Mouse (Mus musculus) intestine, embryonic 15.5 days (tissue): ENCODE results near the gene Mat2a. TPM values are rescaled to one million over a fixed set of nuclear protein-coding genes. Genes with fewer than 3 reads are reported as not detected.
"Not testable (repeated sequence)": the region's sequence is repeated elsewhere in the genome, so short reads cannot be mapped to it uniquely, and the experiment has no call there.

Experiments
- ATAC-seq: fragments of 200-750 bp; cut with Nextera tagmentation; 2 replicates; pipeline ENCODE4 v1.8.0; 2017; ENCODE audit warnings: moderate TSS enrichment, moderate library complexity
- H3K27ac ChIP-seq: fragments of 300-500 bp; sonication (generic); 2 replicates; pipeline ENCODE4 v1.5.1; 2015; ENCODE audit warnings: mild to moderate bottlenecking, inconsistent platforms
- H3K27me3 ChIP-seq: fragments of 300-500 bp; sonication (generic); replicated peaks from 2 replicates; pipeline ENCODE4 v1.6.1; 2015; ENCODE audit warnings: inconsistent platforms
- H3K36me3 ChIP-seq: fragments of 300-500 bp; sonication (generic); 2 replicates; pipeline ENCODE4 v1.6.1; 2015; ENCODE audit warnings: inconsistent platforms
- H3K4me1 ChIP-seq: fragments of 300-500 bp; sonication (generic); replicated peaks from 2 replicates; pipeline ENCODE4 v1.6.1; 2015; ENCODE audit warnings: inconsistent platforms
- H3K4me2 ChIP-seq: fragments of 300-500 bp; sonication (generic); replicated peaks from 2 replicates; pipeline ENCODE4 v1.6.1; 2015; ENCODE audit warnings: mild to moderate bottlenecking, inconsistent platforms
- H3K4me3 ChIP-seq: fragments of 300-500 bp; sonication (generic); replicated peaks from 2 replicates; pipeline ENCODE4 v1.5.1; 2015; ENCODE audit warnings: inconsistent platforms
- H3K9ac ChIP-seq: fragments of 300-500 bp; sonication (generic); 2 replicates; pipeline ENCODE4 v1.6.1; 2015; ENCODE audit warnings: inconsistent platforms
- H3K9me3 ChIP-seq: fragments of 300-500 bp; sonication (generic); 2 replicates; pipeline ENCODE4 v1.6.1; 2016; ENCODE audit warnings: inconsistent platforms
- WGBS: fragments of 180-500 bp; shearing (Covaris S2); methylation state at CpG from one replicate; pipeline ENCODE4 v1.1.7; 2015; 5-methylcytosine and 5-hydroxymethylcytosine counted together
- polyA plus RNA-seq: library from polyadenylated mRNA; unstranded; fragments of >200 nt; fragmentation: Nextera tagmentation; extraction: Ambion mirVana; gene quantifications from 2 replicates; pipeline ENCODE4 v1.2.1, GENCODE M21; 2015

Mat2a gene
- polyA plus RNA-seq, 1 experiment from 2014 or later = 308 TPM

- Histone ChIP-seq H3K4me2 (no peak overlapping the region), H3K27me3 (no peaks in the 10 kb centered on the region), H3K4me1 (0 out of 2 replicates have a peak, but pooled peaks cover 4% of the 10 kb centered on the region), H3K9me3 (no peaks in the 10 kb centered on the region), H3K9ac (no peak overlapping the region), H3K36me3 (no peaks in the 10 kb centered on the region), H3K4me3 (no peak overlapping the region), H3K27ac (no peak overlapping the region)
- 74% methylated on average over 2 of the region's 2 CpGs for WGBS
- peak; percentile 39; the same call in 1 of the 2 replicates for ATAC-seq
These were observed 13.0 kb upstream of the Mat2a start for GRCm38 (mm10) chr6:72452329-72452728.

- H3K4me3 ChIP-seq, H3K36me3 ChIP-seq, H3K27me3 ChIP-seq, H3K9ac ChIP-seq, H3K27ac ChIP-seq, H3K4me1 ChIP-seq, H3K9me3 ChIP-seq, H3K4me2 ChIP-seq, ATAC-seq: not testable (repeated sequence)
- WGBS = 78% methylated on average over 2 of the region's 2 CpGs
These were observed 12.4 kb upstream of the Mat2a start for GRCm38 (mm10) chr6:72451778-72452177.

GRCm38 (mm10) chr6:72447487-72447886 is 8.1 kb upstream of the Mat2a start:
- H3K27me3 ChIP-seq = no peaks in the 10 kb centered on the region
- H3K4me3 ChIP-seq = no peak overlapping the region
- no peak for ATAC-seq
- WGBS = 79% methylated on average over 2 of the region's 2 CpGs
- H3K4me2 ChIP-seq = no peak overlapping the region
- no peaks in the 10 kb centered on the region for H3K36me3 ChIP-seq
- H3K9ac ChIP-seq = no peak overlapping the region
- no peaks in the 10 kb centered on the region for H3K9me3 ChIP-seq
- H3K27ac ChIP-seq = no peak overlapping the region
- no peaks in the 10 kb centered on the region for H3K4me1 ChIP-seq

DNA sequence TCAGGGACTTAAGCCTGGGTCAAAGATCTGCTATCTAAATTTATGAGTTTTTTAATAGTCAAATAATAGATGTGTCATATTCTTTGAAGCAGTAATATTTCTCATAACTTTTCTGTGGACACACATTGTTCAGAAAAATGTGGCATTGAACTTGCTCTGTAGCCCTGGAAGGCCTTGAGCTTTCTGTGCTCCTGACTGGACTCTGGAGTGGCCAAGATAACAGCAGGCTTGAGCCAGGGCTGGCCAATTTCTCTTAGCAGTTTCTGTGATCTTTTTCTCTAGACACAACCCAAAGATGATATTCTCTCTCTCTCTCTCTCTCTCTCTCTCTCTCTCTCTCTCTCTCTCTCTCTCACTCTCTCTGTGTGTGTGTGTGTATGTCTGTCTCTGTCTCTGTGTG is 5.7 kb upstream of the Mat2a start:
- ATAC-seq = no peak
- H3K36me3 ChIP-seq = no peaks in the 10 kb centered on the region
- H3K27me3 ChIP-seq = no peaks in the 10 kb centered on the region
- H3K9me3 ChIP-seq = no peaks in the 10 kb centered on the region
- no peak overlapping the region for H3K27ac ChIP-seq
- H3K4me2 ChIP-seq = no peak overlapping the region
- no peak overlapping the region for H3K9ac ChIP-seq
- no peak overlapping the region for H3K4me3 ChIP-seq
- peaks cover 5% of the 10 kb centered on the region; the same call in 1 of the 2 replicates for H3K4me1 ChIP-seq

- Histone ChIP-seq H3K9me3 (no peaks in the 10 kb centered on the region), H3K4me3 (no peak overlapping the region), H3K27me3 (no peaks in the 10 kb centered on the region), H3K4me1 (peaks cover 5% of the 10 kb centered on the region; the same call in 1 of the 2 replicates), H3K4me2 (no peak overlapping the region), H3K9ac (no peak overlapping the region), H3K36me3 (no peaks in the 10 kb centered on the region), H3K27ac (no peak overlapping the region)
- ATAC-seq = no peak
- WGBS = 89% methylated on average over 1 of the region's 1 CpGs
These were observed 3.7 kb upstream of the Mat2a start for GRCm38 (mm10) chr6:72442921-72443604.

DNA sequence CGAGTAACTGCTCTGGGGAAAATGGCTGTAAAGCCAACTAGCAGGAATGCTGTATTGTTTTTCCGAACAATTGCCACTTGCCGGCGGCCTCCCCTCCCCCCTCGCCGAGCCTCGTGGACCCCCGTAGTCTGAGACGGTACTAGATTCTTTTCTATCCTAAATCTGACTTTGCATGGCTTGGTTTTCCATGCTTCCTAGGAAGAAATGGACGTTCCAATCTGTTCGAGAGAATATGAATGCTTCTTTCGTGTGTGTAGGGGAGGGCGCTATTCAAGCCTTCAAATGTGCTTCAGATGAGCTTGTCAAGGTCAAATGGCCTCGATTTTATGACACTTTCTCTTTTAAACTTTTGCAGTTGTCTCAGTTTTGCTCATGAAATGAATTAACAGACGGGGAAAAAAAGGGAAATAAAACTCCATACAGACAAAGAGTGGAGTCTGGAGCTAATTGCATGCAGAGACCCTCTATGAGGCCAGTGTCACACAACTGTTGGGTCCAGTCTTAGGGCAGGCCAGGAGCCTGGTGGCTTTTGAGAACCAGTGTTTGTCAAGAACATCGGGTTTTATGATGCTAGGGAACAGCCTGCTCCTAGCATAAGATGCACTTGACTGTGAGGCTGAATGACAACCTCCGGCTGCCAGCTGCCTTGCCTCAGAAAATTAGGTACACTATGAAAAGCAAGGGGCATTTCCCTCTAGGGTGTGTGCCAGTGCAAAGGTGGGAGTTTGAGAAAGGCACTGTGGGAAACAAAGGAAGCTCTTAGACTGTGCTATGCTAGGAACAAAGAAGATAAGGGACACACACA is 1.0 kb upstream of the Mat2a start:
- WGBS = 9% methylated on average over 17 of the region's 17 CpGs

DNA sequence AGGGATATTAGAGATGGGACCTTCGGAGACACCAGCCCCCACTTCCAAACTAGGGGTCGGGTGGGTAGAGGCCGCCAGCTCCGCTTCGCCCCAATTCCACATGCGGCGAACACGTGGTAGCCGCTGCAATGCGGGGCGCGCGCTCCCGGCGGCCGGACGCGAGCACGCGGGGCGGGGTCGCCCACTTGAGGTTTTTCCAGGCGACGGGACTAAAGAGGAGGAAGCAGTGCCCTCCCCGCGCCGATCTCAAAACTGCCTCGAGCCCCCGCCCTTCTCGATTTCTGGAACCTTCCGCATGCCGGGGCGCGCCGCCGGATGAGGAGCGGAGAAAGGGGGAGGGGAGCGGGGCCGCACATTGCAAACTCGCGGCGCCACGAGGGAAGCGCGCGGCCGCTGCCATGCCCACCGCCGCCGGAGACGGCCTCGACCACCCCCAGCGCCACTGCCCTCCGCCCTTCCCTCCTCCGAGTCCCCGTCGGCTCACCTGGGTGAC is 450 bp downstream of the Mat2a start:
- Histone ChIP-seq H3K4me1 (peaks cover 5% of the 10 kb centered on the region; the same call in 1 of the 2 replicates), H3K9ac (peak overlapping the region; percentile 87), H3K4me2 (peak overlapping the region; percentile 80), H3K9me3 (no peaks in the 10 kb centered on the region), H3K4me3 (peak overlapping the region; percentile 67), H3K27me3 (no peaks in the 10 kb centered on the region), H3K36me3 (peaks cover 15% of the 10 kb centered on the region), H3K27ac (peak overlapping the region; percentile 96)
- peak; percentile 75 for ATAC-seq
- WGBS = under 1% methylated on average over 57 of the region's 57 CpGs

More for the DNA sequence above, 1.0 kb upstream of the Mat2a start:
- H3K4me2 ChIP-seq = peak overlapping the region; percentile 80
- peaks cover 11% of the 10 kb centered on the region for H3K36me3 ChIP-seq
- H3K9me3 ChIP-seq = no peaks in the 10 kb centered on the region
- peak overlapping the region; percentile 96 for H3K27ac ChIP-seq
- peaks cover 5% of the 10 kb centered on the region; the same call in 1 of the 2 replicates for H3K4me1 ChIP-seq
- H3K4me3 ChIP-seq = peak overlapping the region; percentile 67
- peak overlapping the region; percentile 75 for H3K9ac ChIP-seq
- ATAC-seq = peak; percentile 9; the same call in 1 of the 2 replicates
- no peaks in the 10 kb centered on the region for H3K27me3 ChIP-seq

DNA sequence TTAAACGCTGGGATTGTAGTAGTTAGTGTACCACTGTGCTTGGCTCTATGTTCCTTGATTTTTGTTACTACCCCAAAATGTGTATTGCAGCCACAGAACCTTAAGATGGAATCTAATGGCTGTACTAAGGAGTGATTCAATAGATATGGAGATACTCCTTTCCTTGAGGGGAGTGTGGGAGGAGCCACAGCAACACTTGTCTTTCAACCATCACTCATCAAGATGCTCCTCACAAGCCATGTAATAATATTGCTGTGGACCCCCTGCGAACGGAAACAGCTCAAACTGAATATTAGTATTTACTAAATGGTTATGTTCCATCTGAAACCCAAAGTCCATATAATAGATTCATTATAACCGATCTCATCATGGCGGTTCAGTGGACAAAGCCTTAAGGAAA is 1.1 kb downstream of the Mat2a start:
- ATAC-seq = no peak
- H3K4me1 ChIP-seq = peaks cover 5% of the 10 kb centered on the region; the same call in 1 of the 2 replicates
- H3K4me2 ChIP-seq = peak overlapping the region; percentile 80
- peak overlapping the region; percentile 67 for H3K4me3 ChIP-seq
- no peaks in the 10 kb centered on the region for H3K27me3 ChIP-seq
- H3K9me3 ChIP-seq = no peaks in the 10 kb centered on the region
- no peak overlapping the region for H3K27ac ChIP-seq
- 3% methylated on average over 5 of the region's 5 CpGs for WGBS
- H3K9ac ChIP-seq = peak overlapping the region; percentile 87
- peaks cover 15% of the 10 kb centered on the region for H3K36me3 ChIP-seq

DNA sequence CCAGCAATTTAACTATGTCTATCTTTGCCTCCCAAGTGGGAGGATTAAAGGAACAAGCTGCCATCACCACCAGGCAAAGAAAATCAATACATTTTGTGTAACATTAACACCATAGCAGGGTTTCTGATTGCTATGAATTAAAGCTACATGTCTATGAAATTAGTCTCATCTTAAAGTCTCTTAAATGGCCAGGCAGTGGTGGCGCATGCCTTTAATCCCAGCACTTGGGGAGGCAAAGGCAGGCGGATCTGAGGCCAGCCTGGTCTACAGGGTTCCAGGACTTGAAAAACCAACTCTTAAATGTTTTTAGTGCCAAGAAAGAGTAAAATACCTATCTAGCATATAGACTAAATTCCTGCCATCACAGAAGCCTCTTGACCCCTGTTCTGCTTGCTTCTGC is 7.2 kb downstream of the Mat2a start:
- Histone ChIP-seq H3K9me3 (no peaks in the 10 kb centered on the region), H3K4me1 (no peaks in the 10 kb centered on the region), H3K27me3 (no peaks in the 10 kb centered on the region), H3K36me3 (peaks cover 44% of the 10 kb centered on the region), H3K4me3 (no peak overlapping the region), H3K9ac (no peak overlapping the region), H3K27ac (no peak overlapping the region), H3K4me2 (no peak overlapping the region)
- 83% methylated on average over 2 of the region's 2 CpGs for WGBS
- no peak for ATAC-seq

DNA sequence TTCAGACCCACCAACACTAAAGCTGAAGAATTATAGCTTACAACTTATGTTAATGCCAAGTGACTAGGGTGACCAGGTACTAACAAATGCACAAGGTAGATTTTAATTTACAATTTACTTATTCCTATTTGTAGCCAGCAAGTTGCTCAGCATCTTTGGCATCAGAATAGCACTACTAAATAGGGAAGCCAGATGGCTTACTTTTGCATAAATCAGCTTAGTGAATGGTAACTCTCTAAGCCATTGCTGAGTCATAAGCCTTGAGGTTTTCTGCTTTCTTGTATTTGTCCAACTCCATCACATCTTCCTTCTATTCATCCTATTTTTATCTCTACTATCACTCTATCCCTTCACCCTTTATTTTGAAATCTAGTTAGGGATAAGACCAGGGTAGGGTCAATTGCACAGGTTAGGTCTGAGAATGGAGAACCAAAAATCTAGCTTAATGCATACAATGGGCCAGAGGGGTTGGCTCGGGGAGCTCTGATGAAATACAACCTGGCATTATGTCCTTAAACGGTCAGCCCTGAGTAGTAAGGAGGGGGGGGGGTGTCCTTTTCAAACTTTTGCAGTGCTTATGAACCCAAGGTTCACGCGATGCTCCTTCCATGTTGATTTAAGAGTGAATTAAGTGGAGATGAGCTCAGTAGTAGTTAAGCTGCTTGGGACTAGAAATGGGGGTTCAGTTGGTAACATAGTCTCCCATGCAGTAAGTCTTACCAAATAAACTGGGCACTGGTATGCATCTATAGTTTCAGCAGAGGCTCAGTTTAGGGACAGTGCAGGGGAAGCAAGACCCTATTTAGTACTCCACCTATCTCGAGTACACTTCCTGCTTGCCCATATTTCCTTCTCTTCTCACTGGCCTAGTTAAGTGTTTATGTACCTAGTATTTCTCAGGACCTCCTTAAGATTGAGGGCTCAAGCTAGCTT is 8.1 kb downstream of the Mat2a start:
- Histone ChIP-seq H3K36me3 (peaks cover 44% of the 10 kb centered on the region), H3K9ac (no peak overlapping the region), H3K4me2 (no peak overlapping the region), H3K27ac (no peak overlapping the region), H3K4me1 (no peaks in the 10 kb centered on the region), H3K9me3 (no peaks in the 10 kb centered on the region), H3K4me3 (no peak overlapping the region), H3K27me3 (no peaks in the 10 kb centered on the region)
- ATAC-seq = 0 out of 2 replicates have a peak, but pooled peaks have one; percentile 37
- WGBS = 41% methylated on average over 5 of the region's 5 CpGs

DNA sequence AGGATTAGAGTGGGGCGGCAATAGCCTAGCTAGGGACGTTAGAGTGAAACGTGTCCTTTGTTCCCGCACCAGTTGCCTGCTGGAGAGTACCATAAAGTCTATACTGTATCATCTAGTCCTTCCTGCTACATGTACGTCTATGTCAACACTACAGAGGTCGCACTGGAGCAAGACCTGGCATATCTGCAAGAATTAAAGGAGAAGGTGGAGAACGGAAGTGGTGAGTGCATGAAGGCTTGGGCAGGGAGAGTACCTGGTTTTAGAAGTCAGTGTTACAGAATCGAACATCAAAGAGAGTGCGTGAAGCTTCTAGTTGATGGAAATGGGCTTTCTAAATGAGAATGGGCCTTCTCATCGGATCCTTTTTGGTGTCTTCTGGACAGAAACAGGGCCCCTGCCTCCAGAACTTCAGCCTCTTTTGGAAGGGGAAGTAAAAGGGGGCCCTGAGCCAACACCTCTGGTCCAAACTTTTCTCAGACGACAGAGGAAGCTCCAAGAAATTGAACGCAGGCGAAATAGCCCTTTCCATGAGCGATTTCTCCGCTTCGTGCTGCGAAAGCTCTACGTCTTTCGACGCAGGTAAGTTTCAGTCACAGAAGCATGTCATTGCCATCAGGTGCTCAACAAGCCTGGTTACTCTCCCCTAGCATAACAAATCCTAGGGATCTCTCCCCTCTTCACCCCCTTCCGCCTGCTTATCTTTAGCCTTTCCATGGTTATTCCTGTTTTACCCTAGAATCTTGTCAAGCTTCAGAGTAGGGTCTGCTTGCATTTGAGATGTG is 10.1 kb downstream of the Mat2a start:
- ATAC-seq = no peak
- H3K4me1 ChIP-seq = no peaks in the 10 kb centered on the region
- 83% methylated on average over 21 of the region's 21 CpGs for WGBS
- no peaks in the 10 kb centered on the region for H3K27me3 ChIP-seq
- H3K36me3 ChIP-seq = peaks cover 51% of the 10 kb centered on the region
- no peak overlapping the region for H3K27ac ChIP-seq
- H3K4me2 ChIP-seq = no peak overlapping the region
- no peak overlapping the region for H3K9ac ChIP-seq
- H3K9me3 ChIP-seq = no peaks in the 10 kb centered on the region
- no peak overlapping the region for H3K4me3 ChIP-seq
